Mouse (Mus musculus) MEL (cell line): ENCODE measurements at regions not wholly inside any gene's neighbourhood (a gene's known extent, or its start where the extent isn't known, plus 50 kb on each side); places are given as distances from the start of the nearest gene placed in this dataset.

Experiments
- DNase-seq: peaks from one replicate; pipeline ENCODE4 v3.0.0; 2011; ENCODE audit warnings: low read depth, low spot score
- H3K27ac ChIP-seq: 2 replicates; pipeline ENCODE4 v1.5.1; 2012; ENCODE audit warnings: low read depth, mild to moderate bottlenecking, control low read depth, low read length, moderate library complexity; ENCODE audit not compliant: control insufficient read depth
- H3K27me3 ChIP-seq, 2 experiments: fragments of 150-350 bp in 1 of 2; sonication (generic) in 1 of 2; 2 replicates each; pipeline ENCODE4 v1.6.1; 2012; ENCODE audit warnings: low read length in 2 of 2, mild to moderate bottlenecking in 2 of 2, improper control_type of control experiment in 1 of 2, moderate library complexity in 1 of 2; ENCODE audit not compliant: insufficient read depth in 2 of 2, control insufficient read depth in 1 of 2
- H3K36me3 ChIP-seq, 2 experiments: 2 replicates each; pipeline ENCODE4 v1.6.1; 2012 to 2014; ENCODE audit warnings: low read length in 2 of 2, improper control_type of control experiment in 1 of 2, inconsistent platforms in 1 of 2, mild to moderate bottlenecking in 1 of 2; ENCODE audit not compliant: insufficient read depth in 2 of 2, control insufficient read depth in 1 of 2
- H3K4me1 ChIP-seq, 2 experiments: fragments of 150-350 bp in 1 of 2; sonication (generic) in 1 of 2; 2 replicates each; pipeline ENCODE4 v1.6.1; 2012; ENCODE audit warnings: low read length in 2 of 2, improper control_type of control experiment in 1 of 2, mild to moderate bottlenecking in 1 of 2; ENCODE audit not compliant: insufficient read depth in 2 of 2, control insufficient read depth in 1 of 2
- H3K4me3 ChIP-seq, 2 experiments: fragments of 150-350 bp in 1 of 2; sonication (generic) in 1 of 2; 2 replicates each; pipeline ENCODE4 v1.5.1; 2012; ENCODE audit warnings: low read depth in 2 of 2, low read length in 2 of 2, mild to moderate bottlenecking in 2 of 2, moderate library complexity in 2 of 2, control low read depth in 1 of 2, improper control_type of control experiment in 1 of 2; ENCODE audit not compliant: control insufficient read depth in 1 of 2, insufficient read depth in 1 of 2
- H3K79me2 ChIP-seq: 2 replicates; pipeline ENCODE4 v1.6.1; 2012; ENCODE audit warnings: mild to moderate bottlenecking, low read length, moderate library complexity; ENCODE audit not compliant: control insufficient read depth, poor library complexity, insufficient read depth
- H3K9ac ChIP-seq: 2 replicates; pipeline ENCODE4 v1.6.1; 2012; ENCODE audit warnings: low read depth, mild to moderate bottlenecking, control low read depth, low read length, moderate library complexity; ENCODE audit not compliant: control insufficient read depth, poor library complexity, severe bottlenecking
- H3K9me3 ChIP-seq: fragments of 150-350 bp; sonication (generic); replicated peaks from 2 replicates; pipeline ENCODE4 v1.6.1; 2012; ENCODE audit warnings: mild to moderate bottlenecking, low read length, improper control_type of control experiment, moderate library complexity; ENCODE audit not compliant: insufficient read depth
- CHD1 ChIP-seq: IDR thresholded peaks from 2 replicates; pipeline ENCODE4 v1.6.1; 2012; ENCODE audit warnings: low read depth, mild to moderate bottlenecking, inconsistent platforms, low read length, improper control_type of control experiment
- CTCF ChIP-seq, 3 experiments: IDR thresholded peaks in 2 of 3; conservative IDR thresholded peaks in 1 of 3; 2 replicates each; pipeline ENCODE4 v1.5.1; 2011 to 2012; ENCODE audit warnings: low read length in 3 of 3, low read depth in 2 of 3, mild to moderate bottlenecking in 2 of 3, improper control_type of control experiment in 1 of 3, inconsistent platforms in 1 of 3, mixed read lengths in 1 of 3, moderate library complexity in 1 of 3; ENCODE audit not compliant: control insufficient read depth in 1 of 3, insufficient read depth in 1 of 3, poor library complexity in 1 of 3, severe bottlenecking in 1 of 3
- E2F4 ChIP-seq: IDR thresholded peaks from 2 replicates; pipeline ENCODE4 v1.6.1; 2011; ENCODE audit warnings: low read depth, low read length, improper control_type of control experiment, borderline replicate concordance
- ELF1 ChIP-seq: IDR thresholded peaks from 2 replicates; pipeline ENCODE4 v1.6.1; 2014; ENCODE audit warnings: low read depth, mild to moderate bottlenecking, inconsistent platforms, low read length, improper control_type of control experiment, moderate library complexity
- EP300 ChIP-seq, 2 experiments: IDR thresholded peaks; 2 replicates each; pipeline ENCODE4 v1.6.1; 2011; ENCODE audit warnings: improper control_type of control experiment in 2 of 2, low read length in 2 of 2, low read depth in 1 of 2, mild to moderate bottlenecking in 1 of 2
- GABPA ChIP-seq: IDR thresholded peaks from 2 replicates; pipeline ENCODE4 v1.6.1; 2012; ENCODE audit warnings: low read depth, mild to moderate bottlenecking, inconsistent platforms, low read length, improper control_type of control experiment, moderate library complexity
- GATA1 ChIP-seq: IDR thresholded peaks from 2 replicates; pipeline ENCODE4 v1.6.1; 2011; ENCODE audit warnings: low read depth, low read length, improper control_type of control experiment
- KAT2A ChIP-seq: conservative IDR thresholded peaks from 2 replicates; pipeline ENCODE4 v1.6.1; 2012; ENCODE audit warnings: low read depth, low read length, improper control_type of control experiment, inconsistent platforms
- MAFK ChIP-seq: IDR thresholded peaks from 2 replicates; pipeline ENCODE4 v1.6.1; 2011; ENCODE audit warnings: low read depth, mild to moderate bottlenecking, low read length, improper control_type of control experiment, borderline replicate concordance
- MAX ChIP-seq: IDR thresholded peaks from 2 replicates; pipeline ENCODE4 v1.6.1; 2011; ENCODE audit warnings: low read length, improper control_type of control experiment
- MAZ ChIP-seq: IDR thresholded peaks from 2 replicates; pipeline ENCODE4 v1.6.1; 2012; ENCODE audit warnings: low read depth, mild to moderate bottlenecking, inconsistent platforms, low read length, improper control_type of control experiment
- MEF2A ChIP-seq: IDR thresholded peaks from 2 replicates; pipeline ENCODE4 v1.6.1; 2014; ENCODE audit warnings: low read depth, mild to moderate bottlenecking, inconsistent platforms, low read length, improper control_type of control experiment; ENCODE audit not compliant: poor library complexity, insufficient replicate concordance, severe bottlenecking; ENCODE audit errors: extremely low read depth
- MXI1 ChIP-seq: IDR thresholded peaks from 2 replicates; pipeline ENCODE4 v1.6.1; 2011; ENCODE audit warnings: mild to moderate bottlenecking, low read depth, low read length, improper control_type of control experiment
- MYB ChIP-seq: IDR thresholded peaks from 2 replicates; pipeline ENCODE4 v1.6.1; 2011; ENCODE audit warnings: mild to moderate bottlenecking, low read depth, low read length, improper control_type of control experiment
- MYC ChIP-seq: IDR thresholded peaks from 2 replicates; pipeline ENCODE4 v1.6.1; 2011; ENCODE audit warnings: low read depth, mild to moderate bottlenecking, low read length, improper control_type of control experiment, moderate library complexity
- NRF1 ChIP-seq: IDR thresholded peaks from 2 replicates; pipeline ENCODE4 v1.6.1; 2014; ENCODE audit warnings: low read depth, mild to moderate bottlenecking, inconsistent platforms, low read length, improper control_type of control experiment, moderate library complexity; ENCODE audit not compliant: poor library complexity, insufficient read depth, severe bottlenecking
- POLR2A ChIP-seq, 2 experiments: IDR thresholded peaks; 2 replicates each; pipeline ENCODE4 v1.6.1; 2011 to 2012; ENCODE audit warnings: low read length in 2 of 2, mild to moderate bottlenecking in 2 of 2, control low read depth in 1 of 2, improper control_type of control experiment in 1 of 2, low read depth in 1 of 2, moderate library complexity in 1 of 2; ENCODE audit not compliant: control insufficient read depth in 1 of 2, insufficient read depth in 1 of 2, poor library complexity in 1 of 2
- POLR2AphosphoS2 ChIP-seq: IDR thresholded peaks from 2 replicates; pipeline ENCODE4 v1.6.1; 2011; ENCODE audit warnings: low read length, improper control_type of control experiment
- POLR2AphosphoS5 ChIP-seq: IDR thresholded peaks from 2 replicates; pipeline ENCODE4 v1.6.1; 2012; ENCODE audit warnings: low read depth, borderline replicate concordance, mild to moderate bottlenecking, inconsistent platforms, low read length, moderate library complexity, mixed read lengths
- RAD21 ChIP-seq: IDR thresholded peaks from 2 replicates; pipeline ENCODE4 v1.6.1; 2011; ENCODE audit warnings: mild to moderate bottlenecking, low read depth, low read length, improper control_type of control experiment
- SMC3 ChIP-seq: IDR thresholded peaks from 2 replicates; pipeline ENCODE4 v1.6.1; 2011; ENCODE audit warnings: low read depth, low read length, improper control_type of control experiment
- TCF12 ChIP-seq: IDR thresholded peaks from 2 replicates; pipeline ENCODE4 v1.6.1; 2014; ENCODE audit warnings: low read depth, mild to moderate bottlenecking, inconsistent platforms, low read length, improper control_type of control experiment, moderate library complexity
- UBTF ChIP-seq: IDR thresholded peaks from 2 replicates; pipeline ENCODE4 v1.6.1; 2012; ENCODE audit warnings: low read depth, mild to moderate bottlenecking, inconsistent platforms, low read length, improper control_type of control experiment, moderate library complexity, borderline replicate concordance; ENCODE audit not compliant: insufficient read depth
- USF1 ChIP-seq: IDR thresholded peaks from 2 replicates; pipeline ENCODE4 v1.6.1; 2014; ENCODE audit warnings: low read depth, mild to moderate bottlenecking, inconsistent platforms, low read length, improper control_type of control experiment, moderate library complexity
- ZC3H11A ChIP-seq: IDR thresholded peaks from 2 replicates; pipeline ENCODE4 v1.6.1; 2012; ENCODE audit warnings: low read depth, mild to moderate bottlenecking, inconsistent platforms, low read length, improper control_type of control experiment

DNA sequence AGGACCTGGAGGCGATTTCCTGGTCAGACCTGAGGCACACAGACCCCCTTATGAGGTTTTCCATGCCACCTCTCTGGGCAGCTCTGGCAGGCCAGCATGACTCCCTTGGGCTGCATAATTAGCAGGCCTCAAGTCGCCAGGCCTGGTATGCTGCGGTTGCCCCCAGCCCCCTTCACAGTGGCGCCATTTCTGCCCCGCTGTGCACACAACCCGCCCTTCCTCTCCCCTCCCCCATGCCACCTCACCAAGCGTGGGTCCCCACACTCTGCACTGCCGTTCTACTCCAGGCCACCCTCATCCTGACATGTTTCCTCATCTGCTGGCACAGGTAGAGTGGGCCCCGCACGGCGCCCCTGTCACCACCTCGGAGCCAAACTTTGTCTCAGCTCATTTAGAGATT lies 339.3 kb downstream of the Sox9 start:
- H3K9me3 ChIP-seq: no peaks in the 10 kb centered on the region; the same call in 1 of the 2 replicates
- H3K79me2 ChIP-seq: no peaks in the 10 kb centered on the region
- H3K4me3 ChIP-seq: no peak overlapping the region
- H3K27ac ChIP-seq: no peak overlapping the region
- H3K36me3 ChIP-seq: no peaks in the 10 kb centered on the region
- DNase-seq: no peak
- no peak overlapping the region for H3K9ac ChIP-seq
- no peaks in the 10 kb centered on the region for H3K27me3 ChIP-seq
- no peak for TF ChIP-seq POLR2AphosphoS5
- TF ChIP-seq MAFK: no peak
- TF ChIP-seq POLR2A (IDR thresholded peaks at IDR 0.05; ENCODE audit: control insufficient read depth in 1 of 2, insufficient read depth in 1 of 2, low read depth in 1 of 2, low read length in 2 of 2, poor library complexity in 1 of 2): no peak
- TF ChIP-seq GABPA: no peak
- peaks cover 0 to 2% of the 10 kb centered on the region in 2 experiments; a peak in 2 of 4 replicates for H3K4me1 ChIP-seq

DNA sequence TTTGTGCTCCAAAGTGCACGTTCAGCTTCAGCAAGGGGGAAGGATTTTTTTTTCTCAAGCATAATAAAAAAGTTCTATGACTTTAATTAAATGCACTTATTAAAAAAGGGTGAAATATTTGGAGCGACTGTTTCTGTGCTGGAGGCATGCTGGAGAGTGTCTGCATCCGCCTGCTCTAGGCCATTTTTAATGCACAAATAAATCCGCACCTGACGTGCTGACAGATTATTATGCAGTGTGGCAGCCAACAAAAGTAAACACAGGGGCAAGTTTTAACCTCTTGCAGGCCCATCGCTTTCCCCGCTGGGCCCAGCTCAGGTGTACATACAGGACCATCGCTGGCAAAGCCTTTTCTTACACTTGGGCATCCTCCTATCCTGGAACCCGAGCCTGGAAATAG lies 340.1 kb downstream of the Sox9 start:
- H3K79me2 ChIP-seq: no peaks in the 10 kb centered on the region
- TF ChIP-seq MYC (no peak), SMC3 (no peak), CHD1 (no peak), MXI1 (no peak), POLR2AphosphoS2 (no peak), MYB (no peak), ELF1 (no peak), KAT2A (no peak), TCF12 (no peak), MAX (no peak)
- H3K4me1 ChIP-seq: peaks cover 0 to 2% of the 10 kb centered on the region in 2 experiments; a peak in 2 of 4 replicates
- no peak overlapping the region for H3K4me3 ChIP-seq
- no peak for DNase-seq
- H3K9ac ChIP-seq: no peak overlapping the region
- H3K9me3 ChIP-seq: no peaks in the 10 kb centered on the region; the same call in 1 of the 2 replicates
- H3K36me3 ChIP-seq: no peaks in the 10 kb centered on the region
- H3K27ac ChIP-seq: no peak overlapping the region
- no peaks in the 10 kb centered on the region for H3K27me3 ChIP-seq

DNA sequence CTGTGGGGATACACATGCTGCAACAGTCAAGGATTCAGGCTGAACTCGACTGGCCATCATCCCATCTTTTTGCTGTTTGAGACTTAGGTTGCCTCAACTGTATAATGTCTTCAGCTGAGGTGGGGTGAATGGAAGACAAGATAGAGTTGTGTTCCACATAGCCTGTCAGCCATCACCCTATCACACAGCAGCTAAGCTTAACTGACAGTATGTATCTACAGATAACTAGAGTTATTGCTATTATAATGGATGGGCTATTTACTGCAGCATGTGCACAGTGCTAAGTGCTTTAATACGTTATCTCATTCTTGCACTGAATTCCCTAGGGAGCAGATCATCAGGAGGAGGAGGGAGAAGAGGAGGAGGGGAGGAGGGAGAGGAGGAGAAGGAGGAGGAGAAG lies 340.9 kb downstream of the Sox9 start:
- peak; percentile 38 for DNase-seq
- peaks cover 0 to 2% of the 10 kb centered on the region in 2 experiments; a peak in 2 of 4 replicates for H3K4me1 ChIP-seq
- no peak overlapping the region for H3K27ac ChIP-seq
- no peaks in the 10 kb centered on the region; the same call in 1 of the 2 replicates for H3K9me3 ChIP-seq
- no peak overlapping the region for H3K9ac ChIP-seq
- no peak overlapping the region for H3K4me3 ChIP-seq
- H3K79me2 ChIP-seq: no peaks in the 10 kb centered on the region
- no peaks in the 10 kb centered on the region for H3K36me3 ChIP-seq
- H3K27me3 ChIP-seq: no peaks in the 10 kb centered on the region
- no peak for TF ChIP-seq MEF2A
- TF ChIP-seq MYB: no peak
- TF ChIP-seq SMC3: no peak
- TF ChIP-seq CTCF (IDR thresholded peaks at IDR 0.05 in 2 of 3, conservative IDR thresholded peaks at IDR 0.05 in 1 of 3; ENCODE audit: control insufficient read depth in 1 of 3, insufficient read depth in 1 of 3, low read depth in 2 of 3, low read length in 3 of 3, poor library complexity in 1 of 3, severe bottlenecking in 1 of 3): no peak
- no peak for TF ChIP-seq ELF1
- no peak for TF ChIP-seq KAT2A
- TF ChIP-seq UBTF: no peak
- no peak for TF ChIP-seq RAD21
- no peak for TF ChIP-seq ZC3H11A
- no peak for TF ChIP-seq NRF1
- TF ChIP-seq EP300 (IDR thresholded peaks at IDR 0.05; ENCODE audit: low read depth in 1 of 2, low read length in 2 of 2): peak in 1 of 2 experiments; percentile 62; a peak in 3 of 4 replicates
- TF ChIP-seq CHD1: no peak
- TF ChIP-seq MXI1: no peak
- no peak for TF ChIP-seq USF1
- TF ChIP-seq MAZ: no peak
- no peak for TF ChIP-seq POLR2AphosphoS2
- 0 out of 2 replicates have a peak, but pooled peaks have one; percentile 25 for TF ChIP-seq GATA1
- no peak for TF ChIP-seq E2F4
- TF ChIP-seq GABPA: no peak
